Mouse (Mus musculus) bone marrow macrophage, adult 2 months (primary cell): ENCODE results near the gene Ift172.

Source experiments
- CTCF ChIP-seq: IDR thresholded peaks from 2 replicates; pipeline ENCODE4 v1.5.1; 2012; ENCODE audit warnings: low read depth, mild to moderate bottlenecking, low read length, moderate library complexity
- POLR2A ChIP-seq: IDR thresholded peaks from 2 replicates; pipeline ENCODE4 v1.6.1; 2012; ENCODE audit warnings: mild to moderate bottlenecking, low read depth, low read length, borderline replicate concordance

- TF ChIP-seq CTCF = no peak
- TF ChIP-seq POLR2A = no peak
Observed at GRCm38 (mm10) chr5:31290521-31291360, at the start of gene Ift172.
